Mouse (Mus musculus) cortical plate, adult 2 months (tissue): ENCODE results near the gene Slc25a10.

Experiments used
- CTCF ChIP-seq: fragments of 200-500 bp; IDR thresholded peaks from 2 replicates; pipeline ENCODE4 v1.5.1; 2011; ENCODE audit warnings: mild to moderate bottlenecking, control low read depth, low read length; ENCODE audit not compliant: insufficient read depth; ENCODE audit errors: extremely low read depth
- POLR2A ChIP-seq: fragments of 200-500 bp; IDR thresholded peaks from 2 replicates; pipeline ENCODE4 v1.6.1; 2011; ENCODE audit warnings: mild to moderate bottlenecking, low read length, control low read depth; ENCODE audit not compliant: insufficient read depth; ENCODE audit errors: extremely low read depth

GRCm38 (mm10) chr11:120535804-120536203 lies 44.2 kb downstream of the Slc25a10 start:
- TF ChIP-seq CTCF (no peak), POLR2A (no peak)
